Mouse (Mus musculus) intestine, postnatal 0 days (tissue): ENCODE measurements at regions not wholly inside any gene's neighbourhood (a gene's known extent, or its start where the extent isn't known, plus 50 kb on each side); places are given as distances from the start of the nearest gene placed in this dataset.

ENCODE experiments used
- ATAC-seq: fragments of 200-750 bp; cut with Nextera tagmentation; 2 replicates; pipeline ENCODE4 v1.8.0; 2017; ENCODE audit warnings: mild to moderate bottlenecking, moderate TSS enrichment, moderate library complexity
- H3K27ac ChIP-seq: fragments of 300-500 bp; sonication (generic); 2 replicates; pipeline ENCODE4 v1.5.1; 2014; ENCODE audit warnings: mild to moderate bottlenecking, low read depth, low read length, moderate library complexity
- H3K27me3 ChIP-seq: fragments of 300-500 bp; sonication (generic); replicated peaks from 2 replicates; pipeline ENCODE4 v1.6.1; 2014; ENCODE audit warnings: low read length, mixed read lengths; ENCODE audit not compliant: control insufficient read depth, insufficient read depth
- H3K36me3 ChIP-seq: fragments of 300-500 bp; sonication (generic); 2 replicates; pipeline ENCODE4 v1.6.1; 2014; ENCODE audit warnings: mild to moderate bottlenecking, moderate library complexity; ENCODE audit not compliant: control insufficient read depth, insufficient read depth
- H3K4me1 ChIP-seq: fragments of 300-500 bp; sonication (generic); replicated peaks from 2 replicates; pipeline ENCODE4 v1.6.1; 2014; ENCODE audit warnings: antibody characterized with exemption, low read length, mixed read lengths; ENCODE audit not compliant: control insufficient read depth, insufficient read depth
- H3K4me2 ChIP-seq: fragments of 300-500 bp; sonication (generic); replicated peaks from 2 replicates; pipeline ENCODE4 v1.6.1; 2014; ENCODE audit warnings: low read depth, mild to moderate bottlenecking, moderate library complexity
- H3K4me3 ChIP-seq: fragments of 300-500 bp; sonication (generic); 2 replicates; pipeline ENCODE4 v1.5.1; 2014; ENCODE audit warnings: low read depth, low read length
- H3K9ac ChIP-seq: fragments of 300-500 bp; sonication (generic); 2 replicates; pipeline ENCODE4 v1.6.1; 2014; ENCODE audit warnings: mild to moderate bottlenecking, low read depth, low read length
- H3K9me3 ChIP-seq: fragments of 300-500 bp; sonication (generic); 2 replicates; pipeline ENCODE4 v1.6.1; 2016; ENCODE audit warnings: mixed run types; ENCODE audit not compliant: control insufficient read depth
- CTCF ChIP-seq: sonication (generic); IDR thresholded peaks from 2 replicates; pipeline ENCODE4 v1.5.1; 2016; ENCODE audit warnings: low read depth, mild to moderate bottlenecking, control low read depth, antibody characterized with exemption, moderate library complexity
- WGBS: fragments of 180-500 bp; shearing (Covaris S2); extraction: QIAGEN DNeasy Blood & Tissue Kit; methylation state at CpG from one replicate; pipeline ENCODE4 v1.1.7; 2014; 5-methylcytosine and 5-hydroxymethylcytosine counted together

- Histone ChIP-seq H3K4me3 (no peak overlapping the region), H3K9ac (no peak overlapping the region), H3K27me3 (no peaks in the 10 kb centered on the region), H3K4me2 (no peak overlapping the region), H3K27ac (no peak overlapping the region), H3K36me3 (no peaks in the 10 kb centered on the region), H3K9me3 (no peaks in the 10 kb centered on the region), H3K4me1 (no peaks in the 10 kb centered on the region)
- TF ChIP-seq CTCF, result no peak
- ATAC-seq, result no peak
- 33% methylated on average over 6 of the region's 6 CpGs for WGBS
Measured at GRCm38 (mm10) chr1:186555441-186555975, 150.3 kb downstream of the Tgfb2 start.

- no peak for ATAC-seq
- H3K4me1 ChIP-seq, result no peaks in the 10 kb centered on the region
- H3K9me3 ChIP-seq, result no peaks in the 10 kb centered on the region
- WGBS, result 64% methylated on average over 7 of the region's 7 CpGs
- no peaks in the 10 kb centered on the region for H3K27me3 ChIP-seq
- no peak overlapping the region for H3K9ac ChIP-seq
- TF ChIP-seq CTCF, result no peak
- H3K4me3 ChIP-seq, result no peak overlapping the region
- no peaks in the 10 kb centered on the region for H3K36me3 ChIP-seq
- H3K4me2 ChIP-seq, result no peak overlapping the region
- no peak overlapping the region for H3K27ac ChIP-seq
Measured at GRCm38 (mm10) chr1:186554520-186555010, 151.2 kb downstream of the Tgfb2 start.

- no peak overlapping the region for H3K4me3 ChIP-seq
- TF ChIP-seq CTCF, result no peak
- H3K4me1 ChIP-seq, result no peaks in the 10 kb centered on the region
- no peak overlapping the region for H3K9ac ChIP-seq
- no peaks in the 10 kb centered on the region for H3K27me3 ChIP-seq
- no peaks in the 10 kb centered on the region for H3K9me3 ChIP-seq
- H3K27ac ChIP-seq, result no peak overlapping the region
- ATAC-seq, result no peak
- WGBS, result 89% methylated on average over 7 of the region's 7 CpGs
- H3K36me3 ChIP-seq, result no peaks in the 10 kb centered on the region
- H3K4me2 ChIP-seq, result no peak overlapping the region
Measured at GRCm38 (mm10) chr1:186552689-186553088, 153.1 kb downstream of the Tgfb2 start.

- no peak overlapping the region for H3K27ac ChIP-seq
- H3K9me3 ChIP-seq, result no peaks in the 10 kb centered on the region
- no peak overlapping the region for H3K4me3 ChIP-seq
- no peak overlapping the region for H3K9ac ChIP-seq
- 86% methylated on average over 7 of the region's 7 CpGs for WGBS
- no peak for ATAC-seq
- H3K27me3 ChIP-seq, result no peaks in the 10 kb centered on the region
- H3K36me3 ChIP-seq, result no peaks in the 10 kb centered on the region
- no peak overlapping the region for H3K4me2 ChIP-seq
- peak; percentile 53 for TF ChIP-seq CTCF
- no peaks in the 10 kb centered on the region for H3K4me1 ChIP-seq
Measured at GRCm38 (mm10) chr1:186550265-186550885, 155.4 kb downstream of the Tgfb2 start.

GRCm38 (mm10) chr1:186549207-186549606 lies 156.6 kb downstream of the Tgfb2 start:
- TF ChIP-seq CTCF, result no peak
- WGBS, result 91% methylated on average over 12 of the region's 12 CpGs
- ATAC-seq, result no peak

GRCm38 (mm10) chr1:186546386-186547185 lies 159.2 kb downstream of the Tgfb2 start:
- WGBS, result 67% methylated on average over 22 of the region's 22 CpGs
- Histone ChIP-seq H3K4me2 (no peak overlapping the region), H3K9me3 (no peaks in the 10 kb centered on the region), H3K36me3 (no peaks in the 10 kb centered on the region), H3K27ac (no peak overlapping the region), H3K27me3 (no peaks in the 10 kb centered on the region), H3K4me3 (no peak overlapping the region), H3K4me1 (no peaks in the 10 kb centered on the region), H3K9ac (no peak overlapping the region)
- no peak for ATAC-seq
- no peak for TF ChIP-seq CTCF

More at GRCm38 (mm10) chr1:186549207-186549606, 156.6 kb downstream of the Tgfb2 start:
- no peaks in the 10 kb centered on the region for H3K27me3 ChIP-seq
- no peak overlapping the region for H3K4me2 ChIP-seq
- H3K4me3 ChIP-seq, result no peak overlapping the region
- H3K4me1 ChIP-seq, result no peaks in the 10 kb centered on the region
- no peak overlapping the region for H3K9ac ChIP-seq
- H3K27ac ChIP-seq, result no peak overlapping the region
- H3K36me3 ChIP-seq, result no peaks in the 10 kb centered on the region
- H3K9me3 ChIP-seq, result no peaks in the 10 kb centered on the region
